Mouse (Mus musculus) G1E (cell line): Measurements from ENCODE around the gene Bptf.

ENCODE experiments used
- CTCF ChIP-seq: IDR thresholded peaks from 2 replicates; pipeline ENCODE4 v1.5.1; 2012; ENCODE audit warnings: low read depth, low read length, inconsistent platforms, mixed read lengths
- GATA1 ChIP-seq: IDR thresholded peaks from 2 replicates; pipeline ENCODE4 v1.6.1; 2012; ENCODE audit warnings: borderline replicate concordance, low read length, inconsistent platforms, mixed read lengths
- GATA2 ChIP-seq: IDR thresholded peaks from 2 replicates; pipeline ENCODE4 v1.6.1; 2012; ENCODE audit warnings: low read depth, low read length, inconsistent platforms, borderline replicate concordance
- POLR2AphosphoS5 ChIP-seq: IDR thresholded peaks from 2 replicates; pipeline ENCODE4 v1.6.1; 2012; ENCODE audit warnings: low read depth, low read length, inconsistent platforms; ENCODE audit not compliant: insufficient replicate concordance
- TAL1 ChIP-seq: conservative IDR thresholded peaks from 2 replicates; pipeline ENCODE4 v1.6.1; 2012; ENCODE audit warnings: low read depth, low read length, inconsistent platforms, mixed read lengths

DNA sequence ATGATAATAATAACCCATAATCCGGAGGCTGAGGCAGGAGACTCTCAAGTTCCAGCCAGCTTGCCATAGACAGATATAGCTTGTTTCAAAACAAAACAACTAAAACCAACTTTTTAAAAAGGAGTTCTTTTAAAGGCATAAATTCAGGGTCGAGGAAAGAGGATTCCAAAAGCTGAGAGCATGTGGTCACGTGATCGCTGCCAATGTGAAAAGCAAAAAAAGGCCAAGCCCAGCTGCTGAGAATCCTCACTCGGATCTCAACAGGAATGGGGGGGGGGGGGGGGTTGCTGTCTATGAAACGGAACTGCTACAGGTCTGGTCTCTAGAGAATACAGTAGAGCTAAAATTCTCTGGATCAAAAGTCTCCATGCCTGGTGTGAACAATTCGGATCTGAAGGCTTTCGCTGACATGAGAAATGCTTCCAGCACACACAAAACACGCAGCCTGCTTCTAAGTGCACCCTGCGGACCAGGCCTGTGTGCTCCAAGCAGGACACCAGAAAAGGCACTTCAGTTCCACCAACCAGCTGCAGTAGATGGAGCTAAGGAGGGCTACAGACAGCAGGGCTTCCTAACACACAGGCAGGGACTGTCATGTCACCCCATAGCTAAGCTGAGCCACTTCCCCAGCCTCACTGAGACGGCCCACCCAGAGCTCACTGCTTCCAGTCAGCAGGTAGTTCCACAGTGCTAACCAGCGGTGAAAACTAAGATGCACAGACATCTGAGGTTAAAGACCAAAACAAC, 24.8 kb downstream of the Bptf start:
- TF ChIP-seq CTCF = no peak
- no peak for TF ChIP-seq POLR2AphosphoS5
- TF ChIP-seq GATA1 = no peak
- no peak for TF ChIP-seq TAL1
- no peak for TF ChIP-seq GATA2
